Mouse (Mus musculus) liver, embryonic 15.5 days (tissue): ENCODE measurements around the gene Asb11. TPM values are rescaled to one million over a fixed set of nuclear protein-coding genes. Genes with fewer than 3 reads are reported as not detected.

Experiments used
- ATAC-seq: fragments of 200-750 bp; cut with Nextera tagmentation; 2 replicates; pipeline ENCODE4 v1.8.0; 2017; ENCODE audit warnings: moderate number of reproducible peaks, mild to moderate bottlenecking, moderate library complexity; ENCODE audit not compliant: insufficient read depth
- H3K27ac ChIP-seq: fragments of 300-500 bp; sonication (generic); replicated peaks from 2 replicates; pipeline ENCODE4 v1.5.1; 2015; ENCODE audit warnings: mild to moderate bottlenecking, inconsistent platforms
- H3K27me3 ChIP-seq: fragments of 300-500 bp; sonication (generic); 2 replicates; pipeline ENCODE4 v1.6.1; 2015; ENCODE audit warnings: mild to moderate bottlenecking, inconsistent platforms
- H3K36me3 ChIP-seq: fragments of 300-500 bp; sonication (generic); replicated peaks from 2 replicates; pipeline ENCODE4 v1.6.1; 2015; ENCODE audit warnings: moderate library complexity, mild to moderate bottlenecking, inconsistent platforms
- H3K4me1 ChIP-seq: fragments of 300-500 bp; sonication (generic); replicated peaks from 2 replicates; pipeline ENCODE4 v1.6.1; 2015; ENCODE audit warnings: inconsistent platforms
- H3K4me2 ChIP-seq: fragments of 300-500 bp; sonication (generic); 2 replicates; pipeline ENCODE4 v1.6.1; 2015; ENCODE audit warnings: moderate library complexity, mild to moderate bottlenecking, inconsistent platforms
- H3K4me3 ChIP-seq: fragments of 300-500 bp; sonication (generic); replicated peaks from 2 replicates; pipeline ENCODE4 v1.5.1; 2015; ENCODE audit warnings: mild to moderate bottlenecking, inconsistent platforms
- H3K9ac ChIP-seq: fragments of 300-500 bp; sonication (generic); 2 replicates; pipeline ENCODE4 v1.6.1; 2015; ENCODE audit warnings: moderate library complexity, mild to moderate bottlenecking, inconsistent platforms
- H3K9me3 ChIP-seq: fragments of 300-500 bp; sonication (generic); replicated peaks from 2 replicates; pipeline ENCODE4 v1.6.1; 2016; ENCODE audit warnings: inconsistent platforms
- WGBS: fragments of 180-500 bp; shearing (Covaris S2); methylation state at CpG from one replicate; pipeline ENCODE4 v1.1.7; 2015; ENCODE audit warnings: mixed read lengths; ENCODE audit not compliant: insufficient replicate concordance; 5-methylcytosine and 5-hydroxymethylcytosine counted together
- polyA plus RNA-seq: library from polyadenylated mRNA; unstranded; fragments of >200 nt; fragmentation: Nextera tagmentation; extraction: Ambion mirVana; gene quantifications from 2 replicates; pipeline ENCODE4 v1.2.1, GENCODE M21; 2015

The Asb11 gene
- 0.08 and 0.12 TPM in 2 replicates for polyA plus RNA-seq

- whole genome bisulfite sequencing: 48% methylated on average over 8 of the region's 8 CpGs
- H3K27me3 ChIP-seq: no peaks in the 10 kb centered on the region
- no peak within 1 kb of the TSS for H3K27ac ChIP-seq
- H3K36me3 ChIP-seq: peaks cover 24% of the 10 kb centered on the region
- H3K4me1 ChIP-seq: no peaks in the 10 kb centered on the region
- no peak within 1 kb of the TSS for H3K4me3 ChIP-seq
- H3K9ac ChIP-seq: no peak within 1 kb of the TSS
- no peak for ATAC-seq
- H3K9me3 ChIP-seq: no peaks in the 10 kb centered on the region
- H3K4me2 ChIP-seq: no peak within 1 kb of the TSS
Measured at GRCm38 (mm10) chrX:164436709-164437108, at the start of gene Asb11. Asb11 (plus strand) TSS chrX:164436994.

GRCm38 (mm10) chrX:164394091-164394490 is 42.7 kb upstream of the Asb11 start:
- WGBS: 62% methylated on average over 4 of the region's 4 CpGs
- H3K4me1 ChIP-seq: no peaks in the 10 kb centered on the region
- no peak overlapping the region for H3K4me2 ChIP-seq
- H3K27ac ChIP-seq: no peak overlapping the region
- H3K9ac ChIP-seq: no peak overlapping the region
- no peaks in the 10 kb centered on the region for H3K9me3 ChIP-seq
- no peaks in the 10 kb centered on the region for H3K27me3 ChIP-seq
- H3K36me3 ChIP-seq: no peaks in the 10 kb centered on the region
- H3K4me3 ChIP-seq: no peak overlapping the region
- no peak for ATAC-seq

GRCm38 (mm10) chrX:164398456-164398855 is 38.3 kb upstream of the Asb11 start:
- Histone ChIP-seq H3K27me3 (no peaks in the 10 kb centered on the region), H3K4me3 (no peak overlapping the region), H3K4me1 (no peaks in the 10 kb centered on the region), H3K9ac (no peak overlapping the region), H3K9me3 (no peaks in the 10 kb centered on the region), H3K4me2 (no peak overlapping the region), H3K27ac (no peak overlapping the region), H3K36me3 (no peaks in the 10 kb centered on the region)
- WGBS: 54% methylated on average over 3 of the region's 3 CpGs
- no peak for ATAC-seq

GRCm38 (mm10) chrX:164405080-164405649 is 31.6 kb upstream of the Asb11 start:
- Histone ChIP-seq H3K36me3 (no peaks in the 10 kb centered on the region), H3K27ac (no peak overlapping the region), H3K4me3 (no peak overlapping the region), H3K4me2 (no peak overlapping the region), H3K27me3 (no peaks in the 10 kb centered on the region), H3K4me1 (no peaks in the 10 kb centered on the region), H3K9ac (no peak overlapping the region), H3K9me3 (no peaks in the 10 kb centered on the region)
- no peak for ATAC-seq

- no peak overlapping the region for H3K9ac ChIP-seq
- no peaks in the 10 kb centered on the region for H3K4me1 ChIP-seq
- ATAC-seq: no peak
- 49% methylated on average over 9 of the region's 9 CpGs for WGBS
- H3K27ac ChIP-seq: no peak overlapping the region
- no peak overlapping the region for H3K4me2 ChIP-seq
- H3K27me3 ChIP-seq: no peaks in the 10 kb centered on the region
- no peaks in the 10 kb centered on the region for H3K9me3 ChIP-seq
- no peak overlapping the region for H3K4me3 ChIP-seq
- no peaks in the 10 kb centered on the region for H3K36me3 ChIP-seq
Measured at GRCm38 (mm10) chrX:164406133-164407022, 30.4 kb upstream of the Asb11 start.

GRCm38 (mm10) chrX:164408301-164408927 is 28.4 kb upstream of the Asb11 start:
- H3K4me3 ChIP-seq: no peak overlapping the region
- 42% methylated on average over 3 of the region's 3 CpGs for WGBS
- H3K9me3 ChIP-seq: no peaks in the 10 kb centered on the region
- no peak overlapping the region for H3K9ac ChIP-seq
- no peak for ATAC-seq
- no peak overlapping the region for H3K4me2 ChIP-seq
- H3K27me3 ChIP-seq: no peaks in the 10 kb centered on the region
- H3K36me3 ChIP-seq: no peaks in the 10 kb centered on the region
- H3K4me1 ChIP-seq: no peaks in the 10 kb centered on the region
- no peak overlapping the region for H3K27ac ChIP-seq

GRCm38 (mm10) chrX:164410562-164410961 is 26.2 kb upstream of the Asb11 start:
- 18% methylated on average over 1 of the region's 1 CpGs for WGBS
- Histone ChIP-seq H3K4me1 (no peaks in the 10 kb centered on the region), H3K27me3 (no peaks in the 10 kb centered on the region), H3K9ac (no peak overlapping the region), H3K27ac (no peak overlapping the region), H3K4me3 (no peak overlapping the region), H3K4me2 (no peak overlapping the region), H3K36me3 (no peaks in the 10 kb centered on the region), H3K9me3 (no peaks in the 10 kb centered on the region)
- ATAC-seq: no peak

GRCm38 (mm10) chrX:164416803-164417202 is 20.0 kb upstream of the Asb11 start:
- no peaks in the 10 kb centered on the region for H3K36me3 ChIP-seq
- no peak overlapping the region for H3K27ac ChIP-seq
- ATAC-seq: no peak
- no peak overlapping the region for H3K9ac ChIP-seq
- H3K4me1 ChIP-seq: peaks cover 13% of the 10 kb centered on the region
- no peak overlapping the region for H3K4me2 ChIP-seq
- H3K4me3 ChIP-seq: no peak overlapping the region
- H3K9me3 ChIP-seq: no peaks in the 10 kb centered on the region
- whole genome bisulfite sequencing: 38% methylated on average over 2 of the region's 2 CpGs
- no peaks in the 10 kb centered on the region for H3K27me3 ChIP-seq

GRCm38 (mm10) chrX:164418008-164418407 is 18.8 kb upstream of the Asb11 start:
- Histone ChIP-seq H3K9me3 (no peaks in the 10 kb centered on the region), H3K4me3 (no peak overlapping the region), H3K9ac (no peak overlapping the region), H3K27ac (no peak overlapping the region), H3K27me3 (no peaks in the 10 kb centered on the region), H3K4me2 (no peak overlapping the region), H3K4me1 (peaks cover 14% of the 10 kb centered on the region), H3K36me3 (peaks cover 6% of the 10 kb centered on the region)
- no peak for ATAC-seq

GRCm38 (mm10) chrX:164419471-164419939 is 17.3 kb upstream of the Asb11 start, which contains the start of gene Piga:
Piga (plus strand) TSS chrX:164419787.
- peak within 1 kb of the TSS; percentile 83 for H3K27ac ChIP-seq
- peak; percentile 95 for ATAC-seq
- H3K4me3 ChIP-seq: peak within 1 kb of the TSS; percentile 71
- peaks cover 18% of the 10 kb centered on the region for H3K36me3 ChIP-seq
- no peaks in the 10 kb centered on the region for H3K27me3 ChIP-seq
- H3K4me1 ChIP-seq: peaks cover 18% of the 10 kb centered on the region
- H3K4me2 ChIP-seq: peak within 1 kb of the TSS; percentile 67
- peak within 1 kb of the TSS; percentile 75 for H3K9ac ChIP-seq
- WGBS: 19% methylated on average over 40 of the region's 40 CpGs
- H3K9me3 ChIP-seq: no peaks in the 10 kb centered on the region

GRCm38 (mm10) chrX:164419955-164420354 is 16.8 kb upstream of the Asb11 start:
- peak overlapping the region; percentile 71 for H3K4me3 ChIP-seq
- H3K27me3 ChIP-seq: no peaks in the 10 kb centered on the region
- H3K9me3 ChIP-seq: no peaks in the 10 kb centered on the region
- peaks cover 18% of the 10 kb centered on the region for H3K36me3 ChIP-seq
- H3K9ac ChIP-seq: peak overlapping the region; percentile 75
- peak overlapping the region; percentile 83 for H3K27ac ChIP-seq
- WGBS: 23% methylated on average over 13 of the region's 13 CpGs
- H3K4me2 ChIP-seq: peak overlapping the region; percentile 67
- peak; percentile 22 for ATAC-seq
- H3K4me1 ChIP-seq: peaks cover 20% of the 10 kb centered on the region
